Mouse (Mus musculus) midbrain, embryonic 14.5 days (tissue): Measurements from ENCODE around the gene Phb2. TPM values are rescaled to one million over a fixed set of nuclear protein-coding genes. Genes with fewer than 3 reads are reported as not detected.
"Not testable (repeated sequence)": the region's sequence is repeated elsewhere in the genome, so short reads cannot be mapped to it uniquely, and the experiment has no call there.

ENCODE experiments used
- ATAC-seq: fragments of 200-750 bp; cut with Nextera tagmentation; 2 replicates; pipeline ENCODE4 v1.8.0; 2017; ENCODE audit warnings: moderate number of reproducible peaks, moderate library complexity; ENCODE audit not compliant: low FRiP score, low TSS enrichment
- DNase-seq: peaks from one replicate; pipeline ENCODE4 v3.0.0-alpha.2; 2015
- H3K27ac ChIP-seq: fragments of 300-500 bp; sonication (generic); replicated peaks from 2 replicates; pipeline ENCODE4 v1.5.1; 2014; ENCODE audit warnings: mild to moderate bottlenecking, low read depth, low read length, moderate library complexity
- H3K27me3 ChIP-seq: fragments of 300-500 bp; sonication (generic); 2 replicates; pipeline ENCODE4 v1.6.1; 2014; ENCODE audit warnings: low read length, control low read depth, mixed read lengths; ENCODE audit not compliant: control insufficient read depth, insufficient read depth
- H3K36me3 ChIP-seq: fragments of 300-500 bp; sonication (generic); 2 replicates; pipeline ENCODE4 v1.6.1; 2014; ENCODE audit warnings: low read length, control low read depth; ENCODE audit not compliant: control insufficient read depth, insufficient read depth
- H3K4me1 ChIP-seq: fragments of 300-500 bp; sonication (generic); 2 replicates; pipeline ENCODE4 v1.6.1; 2014; ENCODE audit warnings: mild to moderate bottlenecking, antibody characterized with exemption, low read length, control low read depth; ENCODE audit not compliant: control insufficient read depth, insufficient read depth
- H3K4me2 ChIP-seq: fragments of 300-500 bp; sonication (generic); 2 replicates; pipeline ENCODE4 v1.6.1; 2014; ENCODE audit warnings: mild to moderate bottlenecking, low read length, moderate library complexity
- H3K4me3 ChIP-seq: fragments of 300-500 bp; sonication (generic); replicated peaks from 2 replicates; pipeline ENCODE4 v1.5.1; 2014; ENCODE audit warnings: low read depth, low read length
- H3K9ac ChIP-seq: fragments of 300-500 bp; sonication (generic); replicated peaks from 2 replicates; pipeline ENCODE4 v1.6.1; 2014; ENCODE audit warnings: mild to moderate bottlenecking, low read length, moderate library complexity
- H3K9me3 ChIP-seq: fragments of 300-500 bp; sonication (generic); 2 replicates; pipeline ENCODE4 v1.6.1; 2016; ENCODE audit warnings: low read length, control low read depth, mixed read lengths; ENCODE audit not compliant: control insufficient read depth
- WGBS: fragments of 180-500 bp; shearing (Covaris S2); extraction: QIAGEN DNeasy Blood & Tissue Kit; methylation state at CpG from one replicate; pipeline ENCODE4 v1.1.7; 2014; 5-methylcytosine and 5-hydroxymethylcytosine counted together
- polyA plus RNA-seq: library from polyadenylated mRNA; unstranded; fragments of >200 nt; fragmentation: Nextera tagmentation; extraction: Ambion mirVana; gene quantifications from 2 replicates; pipeline ENCODE4 v1.2.1, GENCODE M21; 2014

The Phb2 gene
- polyA plus RNA-seq, 1 experiment from 2014 or later = 250 TPM

DNA sequence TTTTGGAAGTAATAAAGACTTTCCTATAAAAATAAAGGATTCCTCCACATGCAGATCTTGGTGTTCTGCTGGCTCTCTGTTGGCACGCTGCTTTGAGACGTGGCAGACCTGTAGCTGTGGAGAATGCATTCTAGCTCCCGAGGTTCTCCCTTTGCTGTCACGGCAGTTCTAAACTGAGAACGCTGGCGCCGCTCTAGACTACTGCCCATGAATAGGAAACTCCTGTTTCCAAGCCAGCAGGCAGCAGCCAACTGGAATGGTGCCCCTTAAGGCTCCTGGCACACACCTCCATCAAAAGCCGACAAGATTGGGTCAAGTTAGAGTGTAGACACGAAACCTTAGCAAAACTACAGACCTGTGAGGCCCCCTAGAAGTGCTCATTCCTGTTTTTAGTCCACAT, 38.5 kb upstream of the Phb2 start:
- ATAC-seq (no peak), DNase-seq (no peak)
- 88% methylated on average over 9 of the region's 9 CpGs for WGBS
- Histone ChIP-seq H3K9ac (no peak overlapping the region), H3K27ac (no peak overlapping the region), H3K36me3 (no peaks in the 10 kb centered on the region), H3K9me3 (no peaks in the 10 kb centered on the region), H3K27me3 (no peaks in the 10 kb centered on the region), H3K4me2 (no peak overlapping the region), H3K4me1 (no peaks in the 10 kb centered on the region), H3K4me3 (no peak overlapping the region)

DNA sequence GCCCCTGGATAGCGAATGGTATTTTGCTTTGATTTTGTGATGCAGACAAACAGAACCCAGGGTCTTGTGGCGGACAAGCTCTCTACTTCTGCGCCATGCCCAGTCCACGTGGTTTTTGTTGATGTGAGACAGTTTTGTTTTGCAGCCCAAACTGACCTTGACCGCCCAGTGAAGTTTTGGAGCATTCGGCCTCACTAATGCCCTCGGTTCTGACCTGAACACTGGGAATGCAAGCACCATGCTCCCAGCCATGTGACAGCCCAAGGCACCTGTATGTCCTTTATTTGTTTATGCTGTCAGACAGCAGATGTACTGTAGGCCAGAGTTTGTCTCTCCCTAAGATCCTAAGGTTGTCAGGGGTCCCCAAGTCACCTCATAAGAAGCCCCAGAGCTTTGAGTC, 37.5 kb upstream of the Phb2 start:
- Histone ChIP-seq H3K4me3 (no peak overlapping the region), H3K9me3 (no peaks in the 10 kb centered on the region), H3K4me2 (no peak overlapping the region), H3K27ac (no peak overlapping the region), H3K9ac (no peak overlapping the region), H3K36me3 (no peaks in the 10 kb centered on the region), H3K4me1 (no peaks in the 10 kb centered on the region), H3K27me3 (no peaks in the 10 kb centered on the region)
- 96% methylated on average over 7 of the region's 7 CpGs for WGBS
- no peak for ATAC-seq
- no peak for DNase-seq

DNA sequence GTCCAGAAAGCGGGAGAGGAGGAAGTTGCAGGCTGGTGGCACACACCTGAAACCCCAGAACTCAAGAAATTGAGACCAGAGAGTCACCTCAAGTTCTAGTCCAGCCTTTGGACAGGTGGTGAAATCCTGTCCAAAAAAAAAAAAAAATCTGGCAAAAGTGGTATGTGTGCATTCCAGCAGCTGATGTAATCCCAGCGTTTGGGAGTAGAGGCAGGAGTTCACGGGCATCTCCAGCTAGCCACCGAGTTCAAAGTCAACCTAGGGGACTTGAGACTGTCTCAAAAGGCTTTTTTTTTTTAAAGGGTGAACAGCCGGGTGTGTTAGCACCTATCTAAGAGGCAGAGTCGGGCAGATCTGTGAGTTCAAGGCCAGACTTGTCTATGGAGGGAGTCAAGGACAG, 36.0 kb upstream of the Phb2 start:
- WGBS = 94% methylated on average over 6 of the region's 6 CpGs
- ATAC-seq (no peak), DNase-seq (no peak)
- H3K27ac ChIP-seq = no peak overlapping the region
- no peak overlapping the region for H3K4me3 ChIP-seq
- H3K36me3 ChIP-seq = no peaks in the 10 kb centered on the region
- no peaks in the 10 kb centered on the region for H3K9me3 ChIP-seq
- no peak overlapping the region for H3K9ac ChIP-seq
- no peaks in the 10 kb centered on the region for H3K4me1 ChIP-seq
- H3K4me2 ChIP-seq = no peak overlapping the region
- H3K27me3 ChIP-seq = no peaks in the 10 kb centered on the region

DNA sequence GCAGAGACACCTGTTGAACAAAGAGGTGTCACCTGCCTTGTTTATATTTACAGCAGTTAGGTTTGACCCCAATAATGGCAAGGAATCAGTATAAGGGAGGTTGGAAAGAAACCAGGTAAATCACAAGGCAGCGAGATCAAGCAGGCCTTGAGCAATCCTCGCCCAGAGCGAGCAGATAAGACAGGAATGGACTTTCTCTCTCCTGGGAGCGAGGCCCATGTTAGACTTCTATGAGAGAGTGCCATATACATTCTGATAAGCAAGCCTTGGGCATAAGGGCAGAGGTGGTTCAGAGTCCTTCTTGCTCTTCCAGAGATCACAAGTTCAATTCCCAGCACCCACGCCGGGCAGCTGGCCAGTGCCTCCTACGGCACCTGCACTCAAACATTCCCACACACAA, 33.4 kb upstream of the Phb2 start:
- H3K9ac ChIP-seq = no peak overlapping the region
- H3K27ac ChIP-seq = no peak overlapping the region
- no peaks in the 10 kb centered on the region for H3K27me3 ChIP-seq
- no peak overlapping the region for H3K4me2 ChIP-seq
- no peak for DNase-seq
- no peaks in the 10 kb centered on the region for H3K4me1 ChIP-seq
- no peak overlapping the region for H3K4me3 ChIP-seq
- WGBS = 94% methylated on average over 7 of the region's 7 CpGs
- no peaks in the 10 kb centered on the region for H3K36me3 ChIP-seq
- no peak for ATAC-seq
- no peaks in the 10 kb centered on the region for H3K9me3 ChIP-seq

DNA sequence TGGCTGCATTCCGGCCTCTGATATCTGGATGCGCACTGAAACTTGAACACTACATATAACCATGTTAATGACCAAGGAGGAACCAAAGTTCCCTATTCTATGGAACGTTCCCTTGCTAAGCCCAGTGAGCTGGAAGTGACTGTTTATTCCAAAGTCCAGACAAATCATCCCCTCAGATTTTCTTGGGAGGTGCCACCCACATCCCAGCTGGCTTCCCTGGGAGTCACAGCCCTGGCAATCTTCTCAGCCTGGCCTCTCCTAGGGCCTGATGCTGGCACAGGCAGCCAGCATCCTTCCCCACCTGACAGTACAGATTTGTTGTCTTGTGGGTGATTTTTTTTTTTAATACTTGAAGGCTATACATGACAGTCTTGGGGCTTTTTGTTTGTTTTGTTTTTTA, 32.6 kb upstream of the Phb2 start:
- Histone ChIP-seq H3K4me2 (no peak overlapping the region), H3K9ac (no peak overlapping the region), H3K4me3 (no peak overlapping the region), H3K36me3 (no peaks in the 10 kb centered on the region), H3K4me1 (no peaks in the 10 kb centered on the region), H3K27ac (no peak overlapping the region), H3K9me3 (no peaks in the 10 kb centered on the region), H3K27me3 (no peaks in the 10 kb centered on the region)
- DNase-seq = no peak
- WGBS = 94% methylated on average over 3 of the region's 3 CpGs
- ATAC-seq = no peak

DNA sequence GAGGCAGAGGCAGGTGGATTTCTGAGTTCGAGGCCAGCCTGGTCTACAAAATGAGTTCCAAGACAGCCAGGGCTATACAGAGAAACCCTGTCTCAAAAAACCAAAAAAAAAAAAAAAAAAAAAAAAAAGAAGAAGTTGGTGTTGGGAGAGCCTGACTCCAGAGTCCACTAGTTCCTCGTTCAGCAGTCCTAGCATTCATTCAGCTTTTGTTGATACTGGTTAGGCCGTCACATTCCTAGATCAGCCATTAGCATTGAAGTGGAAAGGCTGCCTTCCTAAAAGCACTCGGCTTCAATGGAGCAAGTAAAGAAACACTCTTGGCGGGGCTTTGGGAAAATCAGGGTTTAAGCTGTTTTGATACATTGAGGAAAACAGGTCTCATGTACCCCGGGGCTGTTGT, 29.8 kb upstream of the Phb2 start:
- H3K4me3 ChIP-seq, H3K27ac ChIP-seq, H3K4me1 ChIP-seq, H3K9me3 ChIP-seq, H3K27me3 ChIP-seq, H3K9ac ChIP-seq, ATAC-seq, DNase-seq, H3K4me2 ChIP-seq, H3K36me3 ChIP-seq: not testable (repeated sequence)
- 59% methylated on average over 6 of the region's 6 CpGs for WGBS

DNA sequence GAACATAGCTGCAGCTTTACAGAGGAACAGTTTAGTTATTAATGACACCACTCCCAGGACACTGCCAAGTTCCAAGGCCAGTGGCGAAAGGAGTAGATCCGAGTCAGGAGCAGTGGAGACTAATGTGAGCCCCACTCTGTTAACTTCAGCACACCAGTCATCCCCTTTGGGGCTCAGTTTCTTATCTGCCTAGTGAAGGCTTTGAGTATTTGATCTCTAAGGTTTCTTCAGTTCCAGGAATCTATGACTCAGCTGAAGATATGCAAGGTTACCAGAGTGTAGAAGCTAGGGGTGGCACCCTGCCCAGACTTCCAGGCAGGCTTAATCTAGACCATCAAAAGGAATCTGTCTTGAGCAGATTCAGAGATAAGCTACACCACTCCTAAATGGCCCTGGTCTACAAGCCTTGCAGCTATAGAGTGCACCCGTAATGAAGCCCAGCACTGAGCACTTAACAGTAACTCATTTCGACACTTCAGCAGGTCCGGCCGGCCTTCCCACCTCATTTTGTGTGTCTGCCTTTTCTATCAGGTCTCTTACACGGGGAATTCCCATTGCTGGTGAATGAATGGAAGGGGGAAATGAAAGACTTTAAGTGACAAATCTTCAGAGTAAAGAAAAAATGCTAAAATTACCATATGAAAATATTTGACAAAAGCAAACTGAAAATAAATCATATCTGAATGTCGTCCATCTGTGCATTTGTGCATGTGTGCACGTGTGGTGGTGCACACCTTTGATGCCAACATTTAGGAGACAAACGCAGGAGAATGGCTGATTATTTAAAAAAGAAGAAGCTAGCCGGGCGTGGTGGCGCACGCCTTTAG, 28.3 kb upstream of the Phb2 start:
- Histone ChIP-seq H3K9me3 (no peaks in the 10 kb centered on the region), H3K27me3 (no peaks in the 10 kb centered on the region), H3K27ac (no peak overlapping the region), H3K4me2 (no peak overlapping the region), H3K9ac (no peak overlapping the region), H3K36me3 (no peaks in the 10 kb centered on the region), H3K4me3 (no peak overlapping the region), H3K4me1 (no peaks in the 10 kb centered on the region)
- 93% methylated on average over 14 of the region's 14 CpGs for WGBS
- no peak for ATAC-seq
- DNase-seq = no peak

DNA sequence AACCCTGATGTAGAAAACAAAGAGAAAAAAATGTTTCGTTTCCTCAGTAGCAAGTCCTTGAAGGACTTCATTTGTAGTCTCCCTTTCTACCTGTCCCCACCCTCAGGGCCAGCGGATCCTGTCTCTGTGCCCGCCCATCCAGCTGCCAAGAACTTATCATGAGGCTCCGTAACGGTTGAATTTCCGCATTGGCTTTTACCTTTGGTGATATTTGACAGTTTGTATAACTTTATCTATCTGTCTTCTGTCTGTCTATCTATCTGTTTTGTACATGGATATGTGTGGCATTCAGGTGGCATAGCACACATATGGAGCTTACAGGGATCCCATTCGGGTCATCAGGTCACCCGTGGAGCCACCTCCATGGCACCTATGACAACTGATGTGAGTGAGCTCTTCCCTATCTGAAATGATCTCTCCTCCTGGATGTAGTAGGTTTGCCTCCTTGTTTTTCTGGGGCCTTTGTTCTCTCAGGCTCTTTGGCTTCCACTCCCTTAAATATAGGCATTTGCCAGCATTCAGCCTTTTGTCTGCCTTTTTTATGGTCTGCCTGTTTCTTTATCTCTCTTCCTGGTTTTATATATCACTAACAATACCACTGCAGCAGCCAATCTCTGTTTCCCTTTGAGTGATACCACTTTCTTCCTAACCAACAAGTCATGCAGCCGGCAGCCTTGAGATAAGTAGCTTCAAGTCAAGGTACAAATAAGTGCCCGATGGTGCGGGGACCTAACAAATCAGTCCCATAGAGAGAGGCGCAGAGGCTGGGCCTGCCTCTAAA, 26.3 kb upstream of the Phb2 start:
- H3K9ac ChIP-seq = no peak overlapping the region
- H3K27ac ChIP-seq = no peak overlapping the region
- ATAC-seq = no peak
- 90% methylated on average over 12 of the region's 12 CpGs for WGBS
- H3K4me3 ChIP-seq = no peak overlapping the region
- no peak for DNase-seq
- no peaks in the 10 kb centered on the region for H3K36me3 ChIP-seq
- H3K27me3 ChIP-seq = no peaks in the 10 kb centered on the region
- H3K4me2 ChIP-seq = no peak overlapping the region
- no peaks in the 10 kb centered on the region for H3K4me1 ChIP-seq
- H3K9me3 ChIP-seq = no peaks in the 10 kb centered on the region

DNA sequence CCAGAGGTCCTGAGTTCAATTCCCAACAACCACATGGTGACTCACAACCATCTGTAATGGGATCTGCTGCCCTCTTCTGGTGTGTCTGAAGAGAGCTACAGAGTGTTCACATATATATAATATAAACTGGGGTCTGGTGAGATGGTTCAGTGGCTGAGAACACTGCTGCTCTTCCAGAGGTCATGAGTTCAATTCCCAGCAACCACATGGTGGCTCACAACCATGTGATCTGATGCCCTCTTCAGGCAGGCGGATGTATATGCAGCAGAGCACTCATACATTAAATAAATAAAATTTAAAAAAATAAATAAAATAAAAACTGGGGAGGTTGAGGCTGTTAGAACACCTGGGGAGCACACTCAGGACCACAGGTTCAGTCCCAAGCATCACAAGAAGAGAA, 25.5 kb upstream of the Phb2 start:
- H3K27me3 ChIP-seq, H3K9ac ChIP-seq, H3K4me1 ChIP-seq, H3K36me3 ChIP-seq, H3K4me2 ChIP-seq, ATAC-seq, H3K9me3 ChIP-seq, H3K27ac ChIP-seq, DNase-seq, H3K4me3 ChIP-seq: not testable (repeated sequence)
- 76% methylated on average over 1 of the region's 1 CpGs for WGBS
